In genomic region chr2:149739886-149740285, GRCm38 (mm10) we compare ENCODE assay signal across 9 mouse cellular contexts.
DNase-seq lines count a peak whose midpoint lies in the region; ATAC-seq lines count a peak whose summit lies in the region.
"Had no signal": no experiment of that assay in that cellular context is flagged by ENCODE, and none has a peak within 500 bp of the region (broad histone marks: within the 10 kb centered on the region; RNA-seq: fewer than 3 reads in every experiment).

No protein-coding gene starts in this region.

- no peak overlapping the region for H3K9ac ChIP-seq in midbrain, embryonic 15.5 days

- ATAC-seq in frontal cortex, adult (ENCODE audit: low TSS enrichment) = peak; percentile 55; the same call in 1 of the 2 replicates
- ATAC-seq in midbrain, embryonic 15.5 days (replicated peaks) = peak; percentile 87
- no peak for ATAC-seq in megakaryocyte, adult 5-6 weeks (ENCODE audit: poor library complexity, severe bottlenecking)

- no peaks in the 10 kb centered on the region for H3K27me3 ChIP-seq in midbrain, embryonic 15.5 days (replicated peaks)

- no peak overlapping the region for H3K4me2 ChIP-seq in midbrain, embryonic 15.5 days

- 71% methylated on average over 2 of the region's 2 CpGs for WGBS in midbrain, embryonic 15.5 days

- no peaks in the 10 kb centered on the region for H3K36me3 ChIP-seq in midbrain, embryonic 15.5 days (replicated peaks)

- H3K9me3 ChIP-seq in midbrain, embryonic 15.5 days = no peaks in the 10 kb centered on the region

- no peak overlapping the region for H3K27ac ChIP-seq in midbrain, embryonic 15.5 days

- H3K4me1 ChIP-seq in midbrain, embryonic 15.5 days = no peaks in the 10 kb centered on the region

- no peak overlapping the region for H3K4me3 ChIP-seq in midbrain, embryonic 15.5 days

- no peak for DNase-seq in frontal cortex, postnatal 25 days (ENCODE audit: low spot score in 2 of 2)
- peak; percentile 85 for DNase-seq in Muller cell, postnatal 12 days (ENCODE audit: inconsistent ontology term)
- peak; percentile 93 to 95 for DNase-seq in cerebellum, postnatal 10 days
- no peak for DNase-seq in adrenal gland, adult 8-10 months
- DNase-seq in kidney, adult 9 months = no peak
- DNase-seq: lung, adult 18-20 months had no signal

Comparison
In these comparisons a context has a peak if more than half of its experiments do, and no peak if none do; other contexts are left out.
1. DNase-seq: peak in Muller cell, postnatal 12 days (single experiment) and cerebellum, postnatal 10 days (2 of 2); none in frontal cortex, postnatal 25 days (0 of 2), adrenal gland, adult 8-10 months (single experiment) and kidney, adult 9 months (single experiment).